Mouse (Mus musculus) liver, postnatal 0 days (tissue): ENCODE measurements around the gene Gm13278.
"Not testable (repeated sequence)": the region's sequence is repeated elsewhere in the genome, so short reads cannot be mapped to it uniquely, and the experiment has no call there.

Experiments
- CTCF ChIP-seq: sonication (generic); IDR thresholded peaks from 2 replicates; pipeline ENCODE4 v1.5.1; 2016; ENCODE audit warnings: antibody characterized with exemption, low read depth
- EP300 ChIP-seq: IDR thresholded peaks from 2 replicates; pipeline ENCODE4 v1.6.1; 2016; ENCODE audit warnings: antibody characterized with exemption, low read depth, mild to moderate bottlenecking

DNA sequence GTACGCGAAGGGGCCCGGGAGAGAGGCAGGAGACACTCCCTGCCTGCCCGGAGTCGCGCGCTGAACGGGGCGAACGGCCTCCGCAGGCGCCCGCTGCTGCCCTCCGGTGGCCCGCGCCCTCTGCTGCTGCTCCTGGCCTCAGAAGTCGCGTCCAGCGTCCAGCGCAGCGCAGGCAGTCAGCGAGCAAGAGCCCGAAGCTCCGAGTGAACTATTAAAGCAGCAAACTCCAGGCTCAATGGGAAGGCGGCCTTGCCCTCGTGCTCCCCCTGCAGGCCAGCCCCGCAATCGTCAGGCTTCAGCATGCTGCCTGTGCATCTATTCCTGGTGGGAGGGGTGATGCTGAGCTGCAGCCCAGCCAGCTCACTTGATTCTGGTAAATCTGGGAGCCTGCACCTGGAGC lies 5.7 kb downstream of the Gm13278 start, which contains the start of gene Gm13279:
- not testable (repeated sequence) for TF ChIP-seq CTCF, EP300
